Mouse (Mus musculus) lung, embryonic 15.5 days (tissue): Measurements from ENCODE around the gene Alpl. TPM values are rescaled to one million over a fixed set of nuclear protein-coding genes. Genes with fewer than 3 reads are reported as not detected.

Experiments used
- ATAC-seq: fragments of 200-750 bp; cut with Nextera tagmentation; 2 replicates; pipeline ENCODE4 v1.8.0; 2017; ENCODE audit warnings: moderate number of reproducible peaks, borderline replicate concordance; ENCODE audit not compliant: low FRiP score, low TSS enrichment; ENCODE audit errors: extremely low read depth
- H3K27ac ChIP-seq: fragments of 300-500 bp; sonication (generic); 2 replicates; pipeline ENCODE4 v1.5.1; 2015; ENCODE audit warnings: moderate library complexity, mild to moderate bottlenecking, inconsistent platforms
- H3K27me3 ChIP-seq: fragments of 300-500 bp; sonication (generic); 2 replicates; pipeline ENCODE4 v1.6.1; 2015; ENCODE audit warnings: inconsistent platforms
- H3K36me3 ChIP-seq: fragments of 300-500 bp; sonication (generic); 2 replicates; pipeline ENCODE4 v1.6.1; 2015; ENCODE audit warnings: inconsistent platforms
- H3K4me1 ChIP-seq: fragments of 300-500 bp; sonication (generic); 2 replicates; pipeline ENCODE4 v1.6.1; 2015; ENCODE audit warnings: inconsistent platforms
- H3K4me2 ChIP-seq: fragments of 300-500 bp; sonication (generic); 2 replicates; pipeline ENCODE4 v1.6.1; 2015; ENCODE audit warnings: inconsistent platforms, mild to moderate bottlenecking, moderate library complexity
- H3K4me3 ChIP-seq: fragments of 300-500 bp; sonication (generic); 2 replicates; pipeline ENCODE4 v1.5.1; 2015; ENCODE audit warnings: mild to moderate bottlenecking, inconsistent platforms
- H3K9ac ChIP-seq: fragments of 300-500 bp; sonication (generic); 2 replicates; pipeline ENCODE4 v1.6.1; 2015; ENCODE audit warnings: inconsistent platforms
- H3K9me3 ChIP-seq: fragments of 300-500 bp; sonication (generic); 2 replicates; pipeline ENCODE4 v1.6.1; 2016; ENCODE audit warnings: inconsistent platforms
- whole genome bisulfite sequencing: fragments of 180-500 bp; shearing (Covaris S2); methylation state at CpG from one replicate; pipeline ENCODE4 v1.1.7; 2015; 5-methylcytosine and 5-hydroxymethylcytosine counted together
- polyA plus RNA-seq: library from polyadenylated mRNA; unstranded; fragments of >200 nt; fragmentation: Nextera tagmentation; extraction: Ambion mirVana; gene quantifications from 2 replicates; pipeline ENCODE4 v1.2.1, GENCODE M21; 2015

The Alpl gene
- 3.0 and 4.2 TPM in 2 replicates for polyA plus RNA-seq

DNA sequence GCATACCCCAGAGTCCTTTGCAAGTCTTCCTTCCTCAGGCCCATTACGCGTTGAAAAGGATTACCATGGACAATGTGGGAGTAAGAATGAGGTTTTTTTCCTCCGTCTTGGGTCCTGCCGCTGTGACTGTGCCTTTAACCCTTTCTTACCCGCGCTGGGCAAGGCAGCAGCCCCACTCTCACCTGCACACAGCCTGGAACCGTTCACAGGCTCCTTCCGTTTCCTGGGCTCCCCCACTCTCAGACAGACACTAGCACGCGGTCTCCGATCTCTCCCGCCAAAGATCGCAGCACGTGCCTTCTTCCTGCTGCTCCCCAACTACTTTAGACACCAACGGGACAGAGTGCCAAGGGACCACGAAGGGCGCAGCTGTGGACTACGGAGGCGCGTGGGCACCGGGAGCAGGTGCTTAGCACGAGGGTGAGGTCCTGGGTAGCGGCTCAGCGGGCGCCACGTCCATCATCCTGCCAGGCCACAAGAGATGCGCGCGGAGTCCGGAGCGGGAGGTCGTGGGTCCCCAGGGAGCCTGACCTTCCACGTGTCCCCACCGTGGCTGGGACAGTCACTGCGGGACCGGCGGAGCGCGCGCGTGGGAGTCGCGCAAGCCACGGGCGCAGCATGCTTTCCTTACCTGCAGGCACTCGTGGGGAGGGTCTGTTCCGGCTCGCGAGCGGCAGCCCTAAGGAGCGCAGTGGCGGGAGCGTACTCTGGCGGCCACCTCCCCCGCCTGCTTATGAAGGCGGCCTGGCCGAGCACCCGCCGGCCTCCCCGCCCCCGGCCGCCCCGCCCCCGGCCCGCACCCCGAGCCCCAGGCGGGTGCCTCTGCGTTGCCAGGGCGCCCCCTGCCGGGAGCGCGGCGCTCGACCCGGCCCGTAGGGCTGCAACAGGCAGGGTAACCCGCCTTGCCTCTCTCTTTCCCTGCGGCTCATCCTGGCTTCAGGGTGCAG lies at the start of gene Alpl:
Gene Alpl, minus strand, starts transcription at position 774 of the 947 bp plus-strand sequence.
- peak; percentile 58; the same call in 1 of the 2 replicates for ATAC-seq
- H3K36me3 ChIP-seq: no peaks in the 10 kb centered on the region
- H3K27ac ChIP-seq: no peak within 1 kb of the TSS
- under 1% methylated on average over 74 of the region's 78 CpGs for WGBS
- H3K9ac ChIP-seq: 0 out of 2 replicates have a peak within 1 kb of the TSS, but pooled peaks have one; percentile 19
- peak within 1 kb of the TSS; percentile 94 for H3K4me2 ChIP-seq
- peak within 1 kb of the TSS; percentile 45 for H3K4me3 ChIP-seq
- peaks cover 38% of the 10 kb centered on the region for H3K27me3 ChIP-seq
- no peaks in the 10 kb centered on the region for H3K9me3 ChIP-seq
- peaks cover 15% of the 10 kb centered on the region for H3K4me1 ChIP-seq

GRCm38 (mm10) chr4:137844656-137845055 lies 48.5 kb upstream of the Alpl start:
- Histone ChIP-seq H3K27ac (no peak overlapping the region), H3K9ac (no peak overlapping the region), H3K36me3 (no peaks in the 10 kb centered on the region), H3K4me1 (no peaks in the 10 kb centered on the region), H3K9me3 (no peaks in the 10 kb centered on the region), H3K4me3 (no peak overlapping the region), H3K27me3 (no peaks in the 10 kb centered on the region), H3K4me2 (no peak overlapping the region)
- ATAC-seq: no peak
- WGBS: 22% methylated on average over 11 of the region's 11 CpGs

- H3K4me3 ChIP-seq: no peak overlapping the region
- WGBS: 77% methylated on average over 5 of the region's 5 CpGs
- no peaks in the 10 kb centered on the region for H3K27me3 ChIP-seq
- H3K27ac ChIP-seq: no peak overlapping the region
- no peaks in the 10 kb centered on the region for H3K4me1 ChIP-seq
- ATAC-seq: no peak
- H3K36me3 ChIP-seq: no peaks in the 10 kb centered on the region
- H3K4me2 ChIP-seq: no peak overlapping the region
- no peak overlapping the region; the same call in 1 of the 2 replicates for H3K9ac ChIP-seq
- H3K9me3 ChIP-seq: no peaks in the 10 kb centered on the region
Observed at GRCm38 (mm10) chr4:137839452-137839851, 43.3 kb upstream of the Alpl start.

GRCm38 (mm10) chr4:137838791-137839190 lies 42.6 kb upstream of the Alpl start:
- Histone ChIP-seq H3K36me3 (no peaks in the 10 kb centered on the region), H3K9me3 (no peaks in the 10 kb centered on the region), H3K4me3 (no peak overlapping the region), H3K27ac (no peak overlapping the region), H3K9ac (no peak overlapping the region), H3K4me1 (no peaks in the 10 kb centered on the region), H3K4me2 (no peak overlapping the region), H3K27me3 (no peaks in the 10 kb centered on the region)
- WGBS: 89% methylated on average over 2 of the region's 2 CpGs
- no peak for ATAC-seq

DNA sequence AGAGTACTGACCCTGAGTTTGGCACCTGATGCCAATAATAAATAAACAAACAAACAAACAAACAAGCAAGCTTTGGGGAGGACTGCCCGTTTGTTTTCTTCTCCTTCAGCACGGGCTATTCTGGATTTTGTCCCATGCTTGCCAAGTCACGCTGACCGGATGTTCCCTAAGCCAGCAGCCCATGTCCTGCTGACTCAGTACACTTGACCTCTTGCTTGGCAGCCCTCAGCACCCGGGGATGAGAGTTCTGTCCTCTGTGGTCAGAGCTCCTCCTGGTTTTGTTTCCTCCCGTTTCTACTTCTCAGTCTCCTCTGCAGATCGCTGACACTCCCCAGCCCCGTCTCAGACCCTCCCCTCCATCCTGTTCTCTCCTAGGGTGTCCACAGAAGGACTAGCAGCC lies 41.6 kb upstream of the Alpl start:
- H3K9ac ChIP-seq: no peak overlapping the region
- no peaks in the 10 kb centered on the region for H3K4me1 ChIP-seq
- ATAC-seq: no peak
- no peaks in the 10 kb centered on the region for H3K9me3 ChIP-seq
- no peaks in the 10 kb centered on the region for H3K36me3 ChIP-seq
- H3K4me2 ChIP-seq: no peak overlapping the region
- WGBS: 78% methylated on average over 8 of the region's 8 CpGs
- no peaks in the 10 kb centered on the region for H3K27me3 ChIP-seq
- no peak overlapping the region for H3K27ac ChIP-seq
- H3K4me3 ChIP-seq: no peak overlapping the region

- H3K27me3 ChIP-seq: no peaks in the 10 kb centered on the region
- H3K36me3 ChIP-seq: no peaks in the 10 kb centered on the region
- no peaks in the 10 kb centered on the region for H3K9me3 ChIP-seq
- no peak overlapping the region for H3K4me3 ChIP-seq
- H3K9ac ChIP-seq: no peak overlapping the region
- H3K4me2 ChIP-seq: no peak overlapping the region
- WGBS: 78% methylated on average over 5 of the region's 5 CpGs
- no peak for ATAC-seq
- no peak overlapping the region for H3K27ac ChIP-seq
- H3K4me1 ChIP-seq: no peaks in the 10 kb centered on the region
Observed at GRCm38 (mm10) chr4:137836741-137837140, 40.6 kb upstream of the Alpl start.

DNA sequence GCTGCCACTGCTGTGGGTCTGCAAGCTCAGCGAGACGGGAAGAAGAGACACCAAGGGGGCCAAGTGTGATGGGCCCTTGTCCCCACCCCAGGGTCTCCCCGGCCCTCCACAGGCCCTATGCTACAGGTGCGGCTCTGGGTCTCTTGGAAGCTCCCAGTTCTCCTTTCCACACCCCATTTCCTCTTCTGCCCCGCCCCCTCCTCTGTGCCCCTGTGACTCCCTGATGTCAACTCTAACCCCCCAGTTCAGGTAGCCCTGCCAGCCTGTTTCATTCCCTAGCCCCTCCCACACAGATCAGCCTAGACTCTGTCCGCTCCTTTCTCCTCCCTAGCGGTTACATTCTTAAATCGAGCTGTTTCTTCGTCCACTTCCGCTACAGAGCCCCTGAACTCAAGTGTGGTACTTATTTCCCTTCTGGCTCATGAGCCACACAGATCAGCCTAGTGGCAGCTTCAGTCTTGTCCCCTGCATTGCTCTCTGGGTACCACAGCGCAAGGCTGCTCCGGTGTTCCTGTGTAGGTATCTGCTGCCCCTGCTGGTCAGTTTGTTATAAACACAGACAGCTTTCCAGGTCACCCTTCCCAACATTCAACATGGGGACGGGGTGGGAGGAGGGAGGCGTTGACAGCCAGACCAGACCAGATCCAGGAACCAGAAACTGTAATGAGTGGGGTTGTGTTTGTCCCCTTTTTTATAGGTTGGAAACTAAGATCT lies 39.6 kb upstream of the Alpl start:
- Histone ChIP-seq H3K4me2 (peak overlapping the region; percentile 26; the same call in 1 of the 2 replicates), H3K9me3 (no peaks in the 10 kb centered on the region), H3K27ac (no peak overlapping the region), H3K36me3 (no peaks in the 10 kb centered on the region), H3K27me3 (peaks cover 4% of the 10 kb centered on the region; the same call in 1 of the 2 replicates), H3K4me1 (no peaks in the 10 kb centered on the region), H3K4me3 (no peak overlapping the region), H3K9ac (no peak overlapping the region)
- peak; percentile 62 for ATAC-seq
- 12% methylated on average over 14 of the region's 14 CpGs for WGBS

DNA sequence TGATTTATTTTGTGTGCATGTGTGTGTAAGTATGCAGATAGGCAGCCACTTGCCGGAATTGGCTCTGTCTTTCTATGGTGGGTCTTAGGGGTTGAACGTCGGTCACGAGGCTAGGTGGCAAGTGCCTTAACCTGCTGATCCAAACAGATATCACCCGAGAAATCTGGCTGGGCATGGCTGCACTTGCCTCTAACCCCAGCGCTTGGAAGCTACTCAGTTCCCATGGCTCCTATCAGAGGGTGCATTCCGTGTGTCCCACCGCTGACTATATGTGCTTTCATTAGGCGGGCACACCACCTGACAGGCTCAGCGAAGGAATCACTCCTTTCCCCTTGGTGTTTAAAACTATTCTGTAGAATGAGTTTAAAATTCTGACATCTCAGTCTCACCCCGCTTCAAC lies 35.4 kb upstream of the Alpl start:
- H3K9ac ChIP-seq: no peak overlapping the region
- peaks cover 26% of the 10 kb centered on the region for H3K27me3 ChIP-seq
- H3K27ac ChIP-seq: no peak overlapping the region
- H3K4me2 ChIP-seq: no peak overlapping the region
- no peaks in the 10 kb centered on the region for H3K9me3 ChIP-seq
- no peaks in the 10 kb centered on the region for H3K36me3 ChIP-seq
- WGBS: 66% methylated on average over 11 of the region's 11 CpGs
- H3K4me3 ChIP-seq: no peak overlapping the region
- no peak for ATAC-seq
- no peaks in the 10 kb centered on the region for H3K4me1 ChIP-seq

DNA sequence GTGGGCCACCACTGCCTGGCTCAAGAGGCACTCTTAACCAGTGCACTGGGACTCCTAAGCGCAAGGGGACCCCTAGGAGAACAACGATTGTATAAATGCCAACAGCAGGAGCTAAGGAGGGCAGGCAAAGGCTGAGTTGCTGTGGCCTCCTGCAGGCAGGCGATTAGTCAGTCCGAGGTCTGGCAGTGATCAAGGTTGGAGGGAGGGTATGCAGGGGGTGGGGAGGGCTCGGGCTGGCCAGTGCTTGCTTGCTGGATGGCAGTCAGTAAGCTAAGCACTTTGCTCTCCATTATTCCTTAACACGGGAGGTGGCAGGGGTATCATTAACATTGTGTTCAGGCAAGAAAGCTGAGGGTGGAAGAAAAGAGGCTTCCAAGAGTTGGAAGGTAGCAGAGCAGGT lies 34.2 kb upstream of the Alpl start:
- no peaks in the 10 kb centered on the region for H3K36me3 ChIP-seq
- no peak overlapping the region for H3K27ac ChIP-seq
- no peak overlapping the region for H3K9ac ChIP-seq
- no peak overlapping the region for H3K4me3 ChIP-seq
- no peaks in the 10 kb centered on the region for H3K4me1 ChIP-seq
- WGBS: 19% methylated on average over 6 of the region's 6 CpGs
- ATAC-seq: no peak
- peaks cover 26% of the 10 kb centered on the region for H3K27me3 ChIP-seq
- H3K9me3 ChIP-seq: no peaks in the 10 kb centered on the region
- H3K4me2 ChIP-seq: no peak overlapping the region

DNA sequence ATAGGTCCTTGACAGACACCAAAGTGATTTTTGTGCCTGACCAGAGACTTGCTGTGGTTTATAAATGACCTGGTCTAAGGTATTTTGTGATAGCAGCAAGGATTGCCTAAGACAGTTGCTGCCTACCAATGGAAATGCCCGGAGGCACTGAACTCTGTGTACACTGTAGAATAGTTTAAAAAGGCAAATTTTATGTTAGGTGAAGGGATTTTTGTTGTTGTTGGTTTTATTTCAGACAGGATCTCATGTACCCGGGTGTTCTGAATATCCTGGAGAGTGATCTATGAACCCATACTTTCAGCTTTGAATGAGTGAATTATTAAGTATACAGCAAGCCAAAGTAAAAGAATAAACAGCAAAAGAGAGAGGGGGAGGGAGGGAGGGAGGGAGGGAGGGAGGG lies 28.7 kb upstream of the Alpl start:
- Histone ChIP-seq H3K36me3 (no peaks in the 10 kb centered on the region), H3K4me3 (no peak overlapping the region), H3K27me3 (peaks cover 15% of the 10 kb centered on the region; the same call in 1 of the 2 replicates), H3K4me1 (no peaks in the 10 kb centered on the region), H3K4me2 (no peak overlapping the region), H3K9me3 (no peaks in the 10 kb centered on the region), H3K27ac (no peak overlapping the region), H3K9ac (no peak overlapping the region)
- 77% methylated on average over 2 of the region's 2 CpGs for WGBS
- no peak for ATAC-seq

- no peak overlapping the region for H3K27ac ChIP-seq
- no peak overlapping the region for H3K4me2 ChIP-seq
- WGBS: 77% methylated on average over 3 of the region's 3 CpGs
- 0 out of 2 replicates have a peak, but pooled peaks cover 6% of the 10 kb centered on the region for H3K4me1 ChIP-seq
- H3K36me3 ChIP-seq: no peaks in the 10 kb centered on the region
- H3K9ac ChIP-seq: no peak overlapping the region
- H3K4me3 ChIP-seq: no peak overlapping the region
- no peaks in the 10 kb centered on the region for H3K9me3 ChIP-seq
- peaks cover 3% of the 10 kb centered on the region; the same call in 1 of the 2 replicates for H3K27me3 ChIP-seq
- ATAC-seq: no peak
Observed at GRCm38 (mm10) chr4:137823542-137823941, 27.4 kb upstream of the Alpl start.

DNA sequence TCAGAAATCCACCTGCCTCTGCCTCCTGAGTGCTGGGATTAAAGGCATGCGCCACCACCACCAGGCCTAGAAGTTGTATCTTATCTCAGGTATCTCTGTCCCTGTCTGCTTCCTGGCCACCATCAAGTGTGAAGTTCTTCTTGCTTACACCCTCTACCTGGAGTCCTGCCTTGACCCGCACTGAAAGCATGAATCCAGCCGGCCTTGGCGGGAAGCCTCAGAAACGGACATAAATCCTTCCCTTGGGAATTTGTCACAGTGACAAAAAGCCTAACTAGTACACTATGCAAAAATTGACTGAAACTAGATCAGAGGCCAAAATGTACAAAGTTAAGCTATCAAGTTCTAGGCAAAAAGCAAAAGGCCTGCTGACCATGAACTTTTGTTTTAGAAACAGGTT lies 26.4 kb upstream of the Alpl start:
- Histone ChIP-seq H3K9me3 (no peaks in the 10 kb centered on the region), H3K36me3 (no peaks in the 10 kb centered on the region), H3K4me2 (no peak overlapping the region), H3K4me3 (no peak overlapping the region), H3K4me1 (0 out of 2 replicates have a peak, but pooled peaks cover 6% of the 10 kb centered on the region), H3K27ac (no peak overlapping the region), H3K27me3 (no peaks in the 10 kb centered on the region), H3K9ac (no peak overlapping the region)
- no peak for ATAC-seq
- 83% methylated on average over 5 of the region's 5 CpGs for WGBS
